ENCODE assay signal across 26 mouse cellular contexts in the genomic region with DNA sequence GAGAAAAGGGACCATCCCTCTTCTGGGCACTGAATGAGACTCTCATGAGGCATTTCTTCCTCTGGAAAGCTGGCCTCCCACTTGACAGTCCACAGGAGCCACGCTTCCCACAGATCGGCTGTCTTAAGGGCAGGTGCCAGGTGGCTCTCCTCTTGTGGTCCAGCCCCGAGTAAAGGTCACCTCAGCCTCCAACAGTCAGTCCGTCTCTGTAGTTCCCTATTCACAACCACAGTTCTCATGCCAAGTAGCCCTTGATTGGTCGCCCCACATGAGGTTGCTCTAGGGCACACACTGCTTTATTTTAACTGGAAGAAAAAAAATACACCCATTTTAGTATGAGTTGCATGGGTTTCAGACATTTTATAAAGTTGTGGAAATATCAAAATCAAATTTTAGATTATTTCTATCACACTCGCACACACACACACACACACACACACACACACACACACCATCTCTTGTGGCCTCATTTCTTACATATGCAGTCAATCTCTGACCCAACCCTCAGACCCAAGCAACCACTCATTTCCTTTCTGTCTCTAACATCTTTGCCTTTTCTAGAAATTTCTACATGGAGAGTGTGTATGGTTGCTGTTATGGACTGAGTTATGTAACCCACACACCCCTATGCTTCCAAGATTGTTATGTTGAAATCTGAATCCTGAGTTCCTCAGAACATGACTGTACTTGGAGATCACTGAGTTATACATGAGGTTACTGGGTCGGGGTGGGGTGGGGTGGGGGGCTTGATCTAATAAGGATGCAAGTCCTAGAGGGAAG. TPM values are rescaled to one million over a fixed set of nuclear protein-coding genes. Genes with fewer than 3 reads are reported as not detected.
"Had no signal": no experiment of that assay in that cellular context is flagged by ENCODE, and none has a peak within 500 bp of the region (broad histone marks: within the 10 kb centered on the region; RNA-seq: fewer than 3 reads in every experiment).

No protein-coding gene starts in this region.

- H3K27ac ChIP-seq: kidney, embryonic 15.5 days; limb, embryonic 12.5 days; limb, embryonic 15.5 days; liver, embryonic 13.5 days; neural tube, embryonic 12.5 days; neural tube, embryonic 15.5 days; stomach, embryonic 15.5 days had no signal

- H3K36me3 ChIP-seq: kidney, embryonic 15.5 days; limb, embryonic 12.5 days; limb, embryonic 15.5 days; liver, embryonic 13.5 days; neural tube, embryonic 12.5 days; neural tube, embryonic 15.5 days; stomach, embryonic 15.5 days had no signal

- H3K4me2 ChIP-seq: kidney, embryonic 15.5 days; limb, embryonic 12.5 days; limb, embryonic 15.5 days; liver, embryonic 13.5 days; midbrain, embryonic 11.5 days; neural tube, embryonic 12.5 days; neural tube, embryonic 15.5 days; stomach, embryonic 15.5 days had no signal

- DNase-seq: kidney, adult 11 months; kidney, adult 8-10 months; kidney, postnatal 14 days; kidney, postnatal 4 days; left cerebral cortex, postnatal 4 days; liver, embryonic 13.5 days; lung, adult 2 months; lung, postnatal 36 days; midbrain, embryonic 14.5 days; right cerebral cortex, adult 18-20 months; right cerebral cortex, postnatal 14 days; right cerebral cortex, postnatal 4 days; spleen, adult 18-20 months; thymus, adult 2 months; thymus, postnatal 14 days; thymus, postnatal 4 days had no signal

- H3K4me1 ChIP-seq: limb, embryonic 12.5 days; limb, embryonic 15.5 days; liver, embryonic 13.5 days; neural tube, embryonic 12.5 days; neural tube, embryonic 15.5 days had no signal

- H3K9ac ChIP-seq: kidney, embryonic 15.5 days; limb, embryonic 12.5 days; limb, embryonic 15.5 days; liver, embryonic 13.5 days; neural tube, embryonic 12.5 days; neural tube, embryonic 15.5 days; stomach, embryonic 15.5 days had no signal

- H3K9me3 ChIP-seq: limb, embryonic 12.5 days; limb, embryonic 15.5 days; liver, embryonic 13.5 days; neural tube, embryonic 12.5 days; neural tube, embryonic 15.5 days; stomach, embryonic 15.5 days had no signal

- H3K4me3 ChIP-seq: kidney, embryonic 15.5 days; limb, embryonic 12.5 days; limb, embryonic 15.5 days; liver, embryonic 13.5 days; neural tube, embryonic 12.5 days; neural tube, embryonic 15.5 days; stomach, embryonic 15.5 days had no signal

- H3K27me3 ChIP-seq: kidney, embryonic 15.5 days; limb, embryonic 12.5 days; limb, embryonic 15.5 days; liver, embryonic 13.5 days; neural tube, embryonic 12.5 days; neural tube, embryonic 15.5 days; stomach, embryonic 15.5 days had no signal

RNA-seq across cellular contexts. Expression of gene Kcne3, which starts 47.9 kb away (rescaled TPM):
- total RNA-seq: layer of hippocampus, postnatal 14 days; left cerebral cortex, postnatal 14 days; left cerebral cortex, postnatal 4 days; midbrain, postnatal 0 days had no signal
